Mouse (Mus musculus): Measurements from ENCODE around the gene Adcy4.

DNA sequence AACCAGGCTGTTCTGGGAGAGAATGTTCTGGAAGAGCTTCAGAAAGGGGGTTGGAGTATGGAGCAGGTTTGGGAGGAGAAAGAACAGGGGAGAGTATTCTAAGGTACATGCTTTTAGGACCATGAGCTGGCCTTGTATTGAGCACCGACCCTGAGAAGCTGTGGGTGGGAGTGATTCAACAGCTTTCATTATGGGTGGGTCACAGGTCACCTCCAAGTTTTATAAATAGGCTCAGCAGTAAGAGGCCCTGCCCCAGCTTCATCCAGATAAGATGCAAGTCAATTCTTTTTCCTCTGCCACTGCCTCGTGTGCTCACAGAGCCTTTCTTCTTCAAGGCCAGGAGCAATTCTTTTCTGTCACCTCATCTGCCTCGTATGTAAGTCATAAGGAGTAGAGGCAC, 6.7 kb downstream of the Adcy4 start:
- TF ChIP-seq CTCF (IDR thresholded peaks at IDR 0.05; ENCODE audit: control insufficient read depth, insufficient read depth, insufficient read length): no peak
- TF ChIP-seq FOSL1 (IDR thresholded peaks at IDR 0.05; ENCODE audit: insufficient read depth, low read length, poor library complexity, severe bottlenecking): no peak
- no peak for TF ChIP-seq MYOD1 (IDR thresholded peaks at IDR 0.05; ENCODE audit: control insufficient read depth, insufficient read length, low read depth)
- TF ChIP-seq MYOG (IDR thresholded peaks at IDR 0.05; ENCODE audit: control insufficient read depth, extremely low read depth, insufficient read length): no peak
- no peak for TF ChIP-seq CEBPB (IDR thresholded peaks at IDR 0.05; ENCODE audit: low read depth)
- TF ChIP-seq USF1 (IDR thresholded peaks at IDR 0.05; ENCODE audit: low read depth): no peak
